Mouse (Mus musculus) myocyte (in vitro differentiated cells): ENCODE data around the gene Fyn. TPM values are rescaled to one million over a fixed set of nuclear protein-coding genes. Genes with fewer than 3 reads are reported as not detected.

ENCODE experiments used
- H3K27me3 ChIP-seq: one replicate; pipeline ENCODE4 v1.6.1; 2011; ENCODE audit not compliant: control insufficient read depth, insufficient read depth, insufficient read length
- H3K36me3 ChIP-seq: one replicate; pipeline ENCODE4 v1.6.1; 2011; ENCODE audit not compliant: control insufficient read depth, insufficient read depth
- H3K4me2 ChIP-seq: one replicate; pipeline ENCODE4 v1.6.1; 2011; ENCODE audit warnings: low read depth, control low read depth
- H3K4me3 ChIP-seq: one replicate; pipeline ENCODE4 v1.5.1; 2011; ENCODE audit warnings: mild to moderate bottlenecking, control low read depth, moderate library complexity
- H3K79me2 ChIP-seq: one replicate; pipeline ENCODE4 v1.6.1; 2011; ENCODE audit not compliant: control insufficient read depth, insufficient read depth
- H3ac ChIP-seq: one replicate; pipeline ENCODE4 v1.6.1; 2011; ENCODE audit not compliant: control insufficient read depth, insufficient read length
- CEBPB ChIP-seq: IDR thresholded peaks from 2 replicates; pipeline ENCODE4 v1.6.1; 2011; ENCODE audit warnings: mild to moderate bottlenecking, moderate library complexity; ENCODE audit not compliant: poor library complexity, insufficient read depth, severe bottlenecking
- E2F4 ChIP-seq: IDR thresholded peaks from one replicate; pipeline ENCODE4 v1.6.1; 2011; ENCODE audit warnings: mild to moderate bottlenecking, control low read depth, moderate library complexity; ENCODE audit not compliant: insufficient read depth
- MAX ChIP-seq: IDR thresholded peaks from one replicate; pipeline ENCODE4 v1.6.1; 2011; ENCODE audit warnings: low read depth, mild to moderate bottlenecking, control low read depth
- MYOD1 ChIP-seq, 3 experiments: IDR thresholded peaks; one replicate each; pipeline ENCODE4 v1.6.1; 2011; ENCODE audit warnings: control low read depth in 2 of 3, low read depth in 2 of 3, mild to moderate bottlenecking in 2 of 3, moderate library complexity in 1 of 3; ENCODE audit not compliant: insufficient read length in 2 of 3, control insufficient read depth in 1 of 3
- MYOG ChIP-seq, 3 experiments: IDR thresholded peaks; one replicate each; pipeline ENCODE4 v1.6.1; 2011; ENCODE audit warnings: control low read depth in 2 of 3, low read depth in 2 of 3, mild to moderate bottlenecking in 2 of 3; ENCODE audit not compliant: insufficient read length in 2 of 3, control insufficient read depth in 1 of 3, insufficient read depth in 1 of 3
- POLR2A ChIP-seq: IDR thresholded peaks from one replicate; pipeline ENCODE4 v1.6.1; 2011; ENCODE audit warnings: low read depth, mild to moderate bottlenecking, control low read depth, moderate library complexity; ENCODE audit not compliant: insufficient read length
- POLR2AphosphoS2 ChIP-seq: IDR thresholded peaks from one replicate; pipeline ENCODE4 v1.6.1; 2011; ENCODE audit warnings: low read depth, control low read depth; ENCODE audit not compliant: insufficient read length
- REST ChIP-seq: IDR thresholded peaks from one replicate; pipeline ENCODE4 v1.6.1; 2011; ENCODE audit warnings: mild to moderate bottlenecking, control low read depth, moderate library complexity; ENCODE audit not compliant: insufficient read depth, insufficient read length
- SRF ChIP-seq: IDR thresholded peaks from one replicate; pipeline ENCODE4 v1.6.1; 2011; ENCODE audit warnings: low read depth; ENCODE audit not compliant: control insufficient read depth, insufficient read length
- TCF12 ChIP-seq: IDR thresholded peaks from one replicate; pipeline ENCODE4 v1.6.1; 2011; ENCODE audit warnings: mild to moderate bottlenecking, control low read depth; ENCODE audit not compliant: poor library complexity, insufficient read depth, severe bottlenecking
- TCF3 ChIP-seq: IDR thresholded peaks from one replicate; pipeline ENCODE4 v1.6.1; 2011; ENCODE audit warnings: low read depth, control low read depth; ENCODE audit not compliant: insufficient read length
- USF1 ChIP-seq: IDR thresholded peaks from one replicate; pipeline ENCODE4 v1.6.1; 2011; ENCODE audit warnings: low read depth, mild to moderate bottlenecking, control low read depth, moderate library complexity
- polyA plus RNA-seq: library from polyadenylated mRNA; unstranded; fragments of >200 nt; fragmentation: generic; extraction: Trizol; gene quantifications from one replicate; pipeline ENCODE4 v1.2.1, GENCODE M21; 2012; ENCODE audit warnings: missing spikeins

The Fyn gene
- polyA plus RNA-seq, 1 experiment, result 148 TPM

- H3K4me2 ChIP-seq, result no peak overlapping the region
- H3K4me3 ChIP-seq, result no peak overlapping the region
- no peaks in the 10 kb centered on the region for H3K27me3 ChIP-seq
- no peaks in the 10 kb centered on the region for H3K79me2 ChIP-seq
- H3K36me3 ChIP-seq, result peaks cover 29% of the 10 kb centered on the region
- TF ChIP-seq TCF12 (no peak), MYOD1 (IDR thresholded peaks at IDR 0.05; ENCODE audit: control insufficient read depth in 1 of 3, insufficient read length in 2 of 3, low read depth in 2 of 3) (no peak), REST (no peak), POLR2A (no peak), CEBPB (no peak), USF1 (no peak), POLR2AphosphoS2 (no peak), TCF3 (no peak), SRF (no peak), MAX (no peak), E2F4 (no peak), MYOG (IDR thresholded peaks at IDR 0.05; ENCODE audit: control insufficient read depth in 1 of 3, insufficient read depth in 1 of 3, insufficient read length in 2 of 3, low read depth in 2 of 3) (no peak)
- H3ac ChIP-seq, result no peak overlapping the region
Observed at GRCm38 (mm10) chr10:39559321-39559720, 190.7 kb downstream of the Fyn start.

- no peak overlapping the region for H3K4me2 ChIP-seq
Observed at GRCm38 (mm10) chr10:39562383-39562782, 193.7 kb downstream of the Fyn start.

GRCm38 (mm10) chr10:39563552-39564223, 195.0 kb downstream of the Fyn start:
- Histone ChIP-seq H3K4me3 (no peak overlapping the region), H3K27me3 (no peaks in the 10 kb centered on the region), H3K4me2 (no peak overlapping the region), H3K79me2 (no peaks in the 10 kb centered on the region), H3K36me3 (peaks cover 22% of the 10 kb centered on the region), H3ac (no peak overlapping the region)
- TF ChIP-seq MAX (no peak), POLR2AphosphoS2 (peak; percentile 4)

More at GRCm38 (mm10) chr10:39562383-39562782, 193.7 kb downstream of the Fyn start:
- Histone ChIP-seq H3ac (no peak overlapping the region), H3K27me3 (no peaks in the 10 kb centered on the region), H3K4me3 (no peak overlapping the region), H3K36me3 (peaks cover 29% of the 10 kb centered on the region), H3K79me2 (no peaks in the 10 kb centered on the region)
- TF ChIP-seq USF1 (no peak), TCF12 (no peak), REST (no peak), E2F4 (no peak), POLR2AphosphoS2 (peak; percentile 22), POLR2A (peak; percentile 25), SRF (no peak), TCF3 (no peak), CEBPB (no peak), MYOG (IDR thresholded peaks at IDR 0.05; ENCODE audit: control insufficient read depth in 1 of 3, insufficient read depth in 1 of 3, insufficient read length in 2 of 3, low read depth in 2 of 3) (no peak), MYOD1 (IDR thresholded peaks at IDR 0.05; ENCODE audit: control insufficient read depth in 1 of 3, insufficient read length in 2 of 3, low read depth in 2 of 3) (no peak), MAX (no peak)

GRCm38 (mm10) chr10:39566901-39567300, 198.2 kb downstream of the Fyn start:
- no peaks in the 10 kb centered on the region for H3K27me3 ChIP-seq
- TF ChIP-seq POLR2AphosphoS2 (peak; percentile 30), POLR2A (no peak)

GRCm38 (mm10) chr10:39568991-39569390, 200.3 kb downstream of the Fyn start:
- Histone ChIP-seq H3K79me2 (no peaks in the 10 kb centered on the region), H3K36me3 (no peaks in the 10 kb centered on the region), H3ac (no peak overlapping the region), H3K4me3 (no peak overlapping the region), H3K4me2 (no peak overlapping the region), H3K27me3 (no peaks in the 10 kb centered on the region)
- no peak for TF ChIP-seq USF1
- no peak for TF ChIP-seq TCF3
- TF ChIP-seq MYOG (IDR thresholded peaks at IDR 0.05; ENCODE audit: control insufficient read depth in 1 of 3, insufficient read depth in 1 of 3, insufficient read length in 2 of 3, low read depth in 2 of 3), result no peak
- no peak for TF ChIP-seq MYOD1 (IDR thresholded peaks at IDR 0.05; ENCODE audit: control insufficient read depth in 1 of 3, insufficient read length in 2 of 3, low read depth in 2 of 3)
- no peak for TF ChIP-seq SRF
- no peak for TF ChIP-seq TCF12
- TF ChIP-seq CEBPB, result no peak

More at GRCm38 (mm10) chr10:39566901-39567300, 198.2 kb downstream of the Fyn start:
- no peak overlapping the region for H3ac ChIP-seq
- no peak overlapping the region for H3K4me2 ChIP-seq
- no peaks in the 10 kb centered on the region for H3K79me2 ChIP-seq
- H3K4me3 ChIP-seq, result no peak overlapping the region
- peaks cover 9% of the 10 kb centered on the region for H3K36me3 ChIP-seq
